Mouse (Mus musculus): ENCODE data around the gene Ablim2.
A peak's percentile ranks its signal among the peaks of the same experiment; 100 is the strongest.

The Ablim2 gene

DNA sequence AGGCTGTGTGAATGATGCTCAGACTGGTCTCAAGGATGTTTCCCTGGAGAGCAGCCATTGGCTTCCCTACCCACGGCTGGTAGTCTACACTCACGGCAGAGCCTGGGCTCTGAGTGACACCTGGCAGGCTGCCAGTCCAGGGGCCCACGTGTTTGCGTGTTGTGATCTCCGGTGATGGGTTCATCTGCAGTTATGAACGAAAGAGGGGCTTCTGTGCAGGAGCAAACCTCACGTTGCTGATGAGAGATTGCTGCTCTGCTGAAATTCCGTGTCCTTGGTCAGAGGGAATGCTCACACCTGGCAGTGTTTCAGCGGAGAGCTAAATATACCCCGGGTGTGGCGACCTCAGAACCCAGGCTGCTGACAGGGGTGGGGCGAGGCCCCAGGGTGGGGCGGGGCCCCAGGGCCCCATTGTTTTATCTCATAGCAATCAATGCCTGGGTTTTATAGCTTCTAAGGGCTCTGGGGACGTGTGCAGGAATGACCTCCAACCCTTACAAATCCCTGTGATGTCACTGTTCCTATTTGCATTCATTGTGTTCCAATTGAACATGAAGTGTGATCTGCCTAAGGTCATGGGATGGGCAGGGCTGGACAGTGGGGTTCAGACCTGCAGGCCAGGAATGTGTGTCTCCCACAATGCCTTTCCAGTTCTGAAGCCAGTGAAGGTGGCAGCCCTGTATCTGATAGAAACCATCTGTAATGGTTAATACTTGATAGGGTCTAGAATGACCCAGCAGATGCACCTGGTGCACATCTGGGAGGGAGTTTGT is 13.4 kb downstream of the Ablim2 start:
- no peak for DNase-seq

DNA sequence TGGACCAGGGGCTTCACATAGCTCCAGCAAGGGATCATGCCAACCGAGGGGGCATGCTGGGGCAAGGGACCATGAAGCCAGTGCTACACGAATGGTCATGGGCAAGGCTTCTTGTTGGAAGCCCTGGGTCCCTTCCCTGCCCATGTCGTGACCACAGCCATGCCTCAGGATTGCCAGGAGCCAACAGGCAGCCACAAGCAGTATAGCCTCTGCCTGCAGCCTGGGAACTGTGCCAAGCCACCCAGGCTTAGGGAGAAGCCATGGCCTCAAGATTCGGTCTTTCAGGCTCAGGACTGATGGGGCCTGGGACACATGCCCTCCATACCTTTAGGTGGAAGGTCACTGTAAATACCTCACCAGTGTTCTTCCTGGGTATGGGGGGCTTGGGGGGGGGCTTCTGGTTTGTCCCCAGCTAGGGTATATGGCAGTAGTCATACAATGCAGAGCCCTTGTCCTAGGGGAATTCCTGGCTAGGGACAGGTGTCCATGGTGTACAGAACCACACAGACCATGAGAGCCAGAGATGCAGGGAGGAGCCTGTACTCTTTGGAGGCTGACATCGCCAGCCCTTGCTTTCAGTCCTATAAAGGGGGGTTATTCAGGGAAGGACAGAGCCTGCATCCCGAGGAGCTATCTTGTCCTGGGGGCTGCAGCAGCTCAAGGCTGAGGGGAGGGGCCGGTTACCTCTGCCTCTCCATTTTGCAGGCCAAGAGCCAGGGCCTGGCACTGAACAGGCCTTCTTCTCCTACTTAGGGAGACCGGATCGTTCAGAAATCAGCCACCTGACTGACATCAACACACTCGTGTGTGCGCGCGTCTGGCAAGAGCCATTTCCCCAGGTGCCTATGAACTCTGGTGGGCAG is 15.8 kb downstream of the Ablim2 start:
- DNase-seq, result no peak

DNA sequence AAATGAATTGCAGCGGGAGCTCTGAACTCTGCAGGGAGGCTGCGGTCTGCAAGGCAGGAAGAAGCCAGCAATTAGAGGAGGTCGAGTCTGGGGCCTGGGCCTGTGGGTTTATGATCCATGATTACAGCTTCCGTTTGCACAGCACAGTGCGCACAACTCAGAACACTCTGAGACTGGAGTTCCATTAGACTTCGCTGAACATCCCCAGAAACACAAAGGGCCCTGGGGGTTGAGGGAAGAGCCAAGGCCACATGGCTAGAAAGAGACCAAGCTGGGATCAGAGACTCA is 16.4 kb downstream of the Ablim2 start:
- no peak for DNase-seq

DNA sequence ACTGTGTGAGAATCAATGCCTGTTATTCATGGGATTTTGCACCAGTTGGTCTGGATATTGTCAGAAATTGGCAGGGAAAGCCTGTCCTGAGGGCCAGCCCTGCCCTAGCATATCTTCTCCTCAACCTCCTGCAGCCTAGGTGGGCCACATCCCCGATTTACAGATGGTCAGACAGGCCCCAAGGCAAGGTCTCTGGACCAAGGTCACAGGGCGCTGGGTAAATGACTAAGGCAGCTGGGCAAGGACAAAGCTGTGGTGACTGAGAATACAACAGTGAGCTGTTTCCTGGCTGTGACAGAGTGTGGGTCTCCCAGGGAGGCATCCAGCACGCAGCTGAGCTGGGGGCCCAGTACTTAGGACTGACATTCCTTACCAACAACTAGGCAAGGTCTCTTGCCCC is 23.4 kb downstream of the Ablim2 start:
- no peak for DNase-seq

- DNase-seq, result no peak
Observed at GRCm38 (mm10) chr5:35782648-35783180, 25.0 kb downstream of the Ablim2 start.

DNA sequence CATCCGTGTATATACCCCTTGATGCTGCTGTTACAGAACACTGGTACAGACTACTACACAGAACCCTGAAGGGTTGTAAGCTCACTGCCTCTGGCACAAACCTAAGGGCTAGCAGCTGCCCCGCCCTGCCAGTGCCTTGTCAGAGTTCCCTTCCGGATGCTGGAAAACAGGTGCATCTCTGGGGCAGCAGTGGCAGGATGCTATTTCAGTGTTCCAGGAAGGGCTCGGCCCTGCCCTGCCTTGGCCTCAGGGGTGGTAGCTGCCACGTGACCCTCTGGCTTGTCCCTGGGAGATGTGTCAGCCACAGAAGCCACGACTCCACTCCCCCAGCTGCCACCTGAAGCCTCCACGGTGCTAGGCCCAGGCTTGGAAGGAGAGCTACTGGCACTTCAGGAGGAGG is 28.2 kb downstream of the Ablim2 start:
- DNase-seq, result no peak

DNA sequence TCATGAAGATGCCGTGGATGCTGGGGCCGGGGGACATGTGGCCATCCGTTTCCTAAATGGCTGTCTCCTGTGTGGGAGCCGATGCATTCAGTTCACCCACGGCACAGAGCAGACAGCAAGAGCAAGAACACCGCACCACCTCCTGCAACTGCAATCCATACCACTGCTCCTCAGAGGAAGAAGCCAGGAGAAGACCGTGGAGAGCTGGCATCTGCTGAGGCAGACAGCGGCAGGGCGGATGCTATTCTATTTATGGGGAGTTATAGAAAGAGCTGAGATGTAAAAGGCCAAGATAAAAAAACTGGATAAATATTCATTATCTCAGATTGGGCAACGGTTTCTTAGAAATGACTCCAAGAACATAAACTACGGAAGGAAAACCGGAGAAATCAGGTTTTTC is 30.2 kb downstream of the Ablim2 start:
- no peak for DNase-seq

- peak; percentile 15 to 28 for DNase-seq
Observed at GRCm38 (mm10) chr5:35788719-35789118, 31.0 kb downstream of the Ablim2 start.

GRCm38 (mm10) chr5:35789697-35790096 is 32.0 kb downstream of the Ablim2 start:
- DNase-seq, result no peak

GRCm38 (mm10) chr5:35790387-35791065 is 32.8 kb downstream of the Ablim2 start:
- DNase-seq, result no peak

DNA sequence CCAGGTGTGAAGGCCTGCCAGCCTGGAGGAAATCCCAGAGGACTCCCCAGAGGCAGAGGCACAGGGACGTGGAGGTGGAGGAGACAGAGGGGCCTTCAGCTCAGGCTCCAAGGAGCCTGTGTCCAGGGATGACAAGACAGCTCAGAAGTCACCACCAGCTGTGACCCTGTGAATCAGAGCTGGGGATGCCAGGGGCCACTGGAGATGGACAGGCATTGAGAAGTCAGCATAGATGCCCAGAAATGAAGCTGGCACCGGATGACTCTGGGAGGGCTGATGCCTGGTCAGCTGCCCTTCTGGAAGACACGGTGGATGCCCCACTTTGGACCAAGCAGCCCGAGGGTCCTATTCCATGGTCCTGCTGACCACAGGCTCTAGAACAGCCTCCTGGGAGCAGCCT is 36.3 kb downstream of the Ablim2 start:
- DNase-seq, result no peak

DNA sequence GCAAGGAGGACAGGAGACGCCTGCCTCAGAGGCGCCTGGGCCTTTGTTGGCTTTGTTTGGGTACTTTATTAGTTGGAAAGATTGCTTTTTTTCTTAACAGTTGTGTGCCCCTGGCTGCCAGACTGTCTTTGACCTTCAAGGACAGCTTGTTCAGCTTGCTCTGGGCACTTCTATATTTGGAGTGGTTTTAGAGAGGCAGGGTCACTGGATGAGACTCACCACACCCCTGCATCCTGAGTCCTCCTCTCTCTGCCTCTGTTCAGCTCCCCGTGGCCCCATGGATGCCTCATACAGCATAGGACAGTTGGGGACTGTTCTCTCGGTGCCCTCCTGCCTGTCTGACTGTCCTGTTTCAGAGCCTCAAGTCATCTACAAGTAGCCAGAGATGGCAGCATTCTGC is 37.3 kb downstream of the Ablim2 start:
- DNase-seq, result no peak

GRCm38 (mm10) chr5:35795481-35796048 is 37.9 kb downstream of the Ablim2 start:
- DNase-seq, result peak; percentile 34 to 56

DNA sequence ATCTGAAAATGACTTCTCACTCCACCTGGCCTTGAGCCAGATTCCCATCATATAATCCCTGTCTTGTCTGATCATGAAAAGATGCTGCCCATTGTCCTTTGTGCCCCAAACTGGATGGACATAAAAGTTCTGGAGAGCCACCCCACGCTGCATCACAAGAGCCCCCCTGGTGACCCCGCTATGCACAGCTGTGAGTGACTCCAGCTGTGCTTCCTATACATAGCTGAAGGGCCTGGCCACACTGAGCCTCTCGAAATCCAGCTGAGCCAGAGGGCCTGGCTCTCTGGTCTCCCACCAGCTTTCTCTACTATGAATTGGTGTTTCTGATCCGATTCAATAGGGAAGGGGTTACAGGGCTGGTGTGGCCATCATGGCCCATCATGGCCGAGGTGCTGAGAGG is 38.5 kb downstream of the Ablim2 start:
- DNase-seq, result no peak

DNA sequence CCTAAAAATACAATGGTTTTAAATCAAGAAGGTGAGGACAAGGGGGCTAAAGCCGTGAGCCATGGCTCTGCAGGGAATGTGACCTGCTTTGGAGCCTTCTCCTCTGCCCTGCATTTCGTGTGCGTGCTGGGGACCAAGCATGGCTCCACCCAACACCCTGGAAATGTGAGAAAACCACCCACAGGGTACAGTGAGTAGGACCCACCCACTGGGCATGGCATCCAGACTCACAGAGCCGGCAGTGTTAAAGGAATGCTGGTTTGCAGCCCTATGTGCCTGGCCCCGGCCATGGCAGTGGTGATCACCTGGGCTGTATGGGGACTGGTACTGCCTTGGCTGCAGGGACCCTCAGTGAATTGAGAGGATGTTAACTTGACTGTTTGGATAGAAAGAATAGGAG is 41.4 kb downstream of the Ablim2 start:
- DNase-seq, result no peak

DNA sequence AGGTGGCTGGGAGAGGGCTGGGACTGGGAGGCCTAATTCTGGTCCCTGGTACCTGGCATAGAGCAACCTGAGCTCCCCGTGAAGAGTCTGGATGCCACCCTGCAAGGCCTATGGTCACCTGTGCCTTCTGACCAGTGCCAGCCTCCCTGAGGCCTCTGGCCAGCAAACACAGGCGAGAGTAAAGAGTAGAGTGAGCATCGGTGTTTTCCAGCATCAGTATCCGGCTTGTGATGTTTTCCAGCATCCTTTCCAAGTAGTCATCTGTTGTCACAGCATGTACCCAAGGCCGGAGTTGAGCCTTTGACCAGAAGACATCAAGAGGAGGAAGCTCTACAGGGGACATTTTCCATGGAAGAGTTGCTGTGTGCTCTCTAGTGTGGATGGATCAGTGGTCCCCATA is 45.7 kb downstream of the Ablim2 start:
- DNase-seq, result no peak

DNA sequence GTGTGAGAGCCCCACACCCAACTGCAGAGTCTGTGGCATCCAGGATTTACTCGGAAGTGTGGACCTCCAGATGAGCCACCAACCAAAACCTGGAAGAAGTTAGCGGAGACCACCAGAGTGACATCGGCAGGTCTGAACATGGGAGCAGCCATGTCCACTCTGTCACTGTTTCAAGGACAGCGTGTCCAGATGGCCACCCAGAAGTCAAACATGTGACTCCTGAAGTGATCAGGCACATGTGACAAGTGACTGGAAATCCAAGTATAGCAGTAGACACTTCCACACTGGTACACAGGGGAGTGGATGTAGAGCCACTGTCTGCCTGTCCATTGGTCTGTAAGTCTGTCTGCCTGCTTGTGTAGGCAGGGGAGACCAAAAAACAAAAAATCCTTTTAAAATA is 47.0 kb downstream of the Ablim2 start:
- DNase-seq, result no peak

DNA sequence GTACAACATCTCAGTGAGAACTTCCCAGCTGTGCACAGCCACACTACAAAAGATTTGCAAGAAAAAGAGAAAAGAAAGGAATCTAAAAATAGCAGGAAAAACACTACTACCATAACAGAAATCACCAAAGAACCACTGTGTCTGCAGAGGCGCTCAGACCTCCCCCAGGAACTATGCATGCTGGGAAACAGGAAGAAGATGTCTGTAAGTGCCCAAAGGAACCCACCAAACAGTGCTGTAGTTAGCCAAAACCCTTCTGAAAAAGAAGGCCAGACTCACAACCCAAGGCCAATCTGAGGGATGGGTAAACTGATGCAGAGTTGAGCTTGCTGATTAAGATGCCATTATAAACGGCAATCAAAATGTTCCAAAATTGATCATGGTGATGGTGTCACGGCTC is 47.5 kb downstream of the Ablim2 start:
- DNase-seq, result no peak

DNA sequence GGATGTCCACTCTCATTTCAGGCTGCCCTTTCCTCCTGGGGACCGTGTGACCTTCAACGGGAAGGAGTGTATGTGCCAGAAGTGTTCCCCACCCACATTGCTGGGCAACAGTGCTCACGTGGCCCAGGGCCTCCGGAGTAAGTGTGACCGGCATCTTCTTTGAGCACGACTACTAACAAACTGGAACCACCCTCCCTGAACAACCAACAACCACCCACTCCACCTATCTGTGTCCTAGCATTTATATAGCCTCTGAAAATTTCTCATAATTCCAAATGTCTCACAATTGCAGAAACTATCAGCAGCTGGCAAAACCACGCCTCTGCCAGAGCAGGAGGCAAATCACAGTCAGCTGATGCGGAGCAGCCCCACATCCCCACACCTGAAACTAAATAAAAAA is 49.3 kb downstream of the Ablim2 start:
- DNase-seq, result no peak

- DNase-seq, result no peak
Observed at GRCm38 (mm10) chr5:35810526-35810925, 52.8 kb downstream of the Ablim2 start.

DNA sequence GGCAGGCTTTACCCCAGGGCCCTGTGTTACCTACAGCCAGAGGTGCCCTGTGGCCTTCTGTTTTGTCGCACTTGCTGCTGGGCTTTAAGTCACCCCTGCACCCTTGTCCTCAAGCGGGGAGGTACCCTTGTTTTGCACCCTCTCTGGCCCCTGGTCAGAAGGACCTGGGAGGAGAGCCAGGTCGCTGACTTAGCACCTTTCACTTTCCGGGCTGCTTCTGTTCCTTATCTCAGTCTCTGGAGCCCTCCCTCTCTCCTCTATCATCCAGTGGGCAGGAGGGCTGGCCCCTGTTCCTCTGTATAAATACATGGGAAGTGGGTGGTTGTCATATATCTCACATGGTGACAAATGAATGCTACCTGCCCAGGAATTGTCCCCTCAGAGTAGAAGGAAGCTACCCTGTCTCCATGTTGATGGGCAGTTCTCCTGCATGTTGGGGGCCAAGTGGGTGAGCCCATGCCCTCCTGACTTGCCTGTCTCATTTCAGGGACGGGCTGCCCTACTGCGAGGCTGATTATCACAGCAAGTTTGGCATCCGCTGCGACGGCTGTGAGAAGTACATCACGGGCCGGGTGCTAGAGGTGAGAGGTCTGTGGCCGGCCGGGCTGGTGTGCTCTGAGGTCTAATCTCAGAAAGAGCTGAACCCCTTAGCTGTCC is 54.1 kb downstream of the Ablim2 start:
- no peak for DNase-seq

- no peak for DNase-seq
Observed at GRCm38 (mm10) chr5:35814334-35814941, 56.8 kb downstream of the Ablim2 start.
